Mouse (Mus musculus) forebrain, embryonic 15.5 days (tissue): ENCODE measurements around the gene Fam136a. TPM values are rescaled to one million over a fixed set of nuclear protein-coding genes. Genes with fewer than 3 reads are reported as not detected.
A peak's percentile ranks its signal among the peaks of the same experiment; 100 is the strongest.

Experiments used
- ATAC-seq: fragments of 200-750 bp; cut with Nextera tagmentation; replicated peaks from 2 replicates; pipeline ENCODE4 v1.8.0; 2017; ENCODE audit warnings: mild to moderate bottlenecking, moderate TSS enrichment, moderate library complexity
- H3K27ac ChIP-seq: fragments of 300-500 bp; sonication (generic); replicated peaks from 2 replicates; pipeline ENCODE4 v1.5.1; 2015; ENCODE audit warnings: mild to moderate bottlenecking, inconsistent platforms
- H3K27me3 ChIP-seq: fragments of 300-500 bp; sonication (generic); 2 replicates; pipeline ENCODE4 v1.6.1; 2015; ENCODE audit warnings: inconsistent platforms
- H3K36me3 ChIP-seq: fragments of 300-500 bp; sonication (generic); 2 replicates; pipeline ENCODE4 v1.6.1; 2015; ENCODE audit warnings: mild to moderate bottlenecking, inconsistent platforms
- H3K4me1 ChIP-seq: fragments of 300-500 bp; sonication (generic); 2 replicates; pipeline ENCODE4 v1.6.1; 2015; ENCODE audit warnings: inconsistent platforms
- H3K4me2 ChIP-seq: fragments of 300-500 bp; sonication (generic); replicated peaks from 2 replicates; pipeline ENCODE4 v1.6.1; 2015; ENCODE audit warnings: mild to moderate bottlenecking, inconsistent platforms
- H3K4me3 ChIP-seq: fragments of 300-500 bp; sonication (generic); 2 replicates; pipeline ENCODE4 v1.5.1; 2015; ENCODE audit warnings: mild to moderate bottlenecking, inconsistent platforms
- H3K9ac ChIP-seq: fragments of 300-500 bp; sonication (generic); replicated peaks from 2 replicates; pipeline ENCODE4 v1.6.1; 2015; ENCODE audit warnings: mild to moderate bottlenecking, inconsistent platforms
- H3K9me3 ChIP-seq: fragments of 300-500 bp; sonication (generic); 2 replicates; pipeline ENCODE4 v1.6.1; 2016; ENCODE audit warnings: inconsistent platforms
- WGBS: fragments of 180-500 bp; shearing (Covaris S2); methylation state at CpG from one replicate; pipeline ENCODE4 v1.1.7; 2015; ENCODE audit warnings: mixed read lengths; 5-methylcytosine and 5-hydroxymethylcytosine counted together
- polyA plus RNA-seq: library from polyadenylated mRNA; unstranded; fragments of >200 nt; fragmentation: Nextera tagmentation; extraction: Ambion mirVana; gene quantifications from 2 replicates; pipeline ENCODE4 v1.2.1, GENCODE M21; 2015

The Fam136a gene
- polyA plus RNA-seq, 1 experiment from 2014 or later: 123 TPM

GRCm38 (mm10) chr6:86387313-86387712 lies 21.9 kb downstream of the Fam136a start:
- H3K27me3 ChIP-seq: no peaks in the 10 kb centered on the region
- H3K4me1 ChIP-seq: no peaks in the 10 kb centered on the region
- H3K4me2 ChIP-seq: no peak overlapping the region
- WGBS: 89% methylated on average over 12 of the region's 12 CpGs
- no peak overlapping the region for H3K27ac ChIP-seq
- H3K9me3 ChIP-seq: no peaks in the 10 kb centered on the region
- no peak overlapping the region for H3K9ac ChIP-seq
- no peak for ATAC-seq
- H3K4me3 ChIP-seq: no peak overlapping the region
- H3K36me3 ChIP-seq: peaks cover 69% of the 10 kb centered on the region

- ATAC-seq: no peak
- WGBS: 87% methylated on average over 18 of the region's 18 CpGs
- H3K27ac ChIP-seq: no peak overlapping the region
- H3K4me3 ChIP-seq: no peak overlapping the region
- no peaks in the 10 kb centered on the region for H3K4me1 ChIP-seq
- no peaks in the 10 kb centered on the region for H3K27me3 ChIP-seq
- no peaks in the 10 kb centered on the region for H3K9me3 ChIP-seq
- H3K4me2 ChIP-seq: no peak overlapping the region
- H3K9ac ChIP-seq: no peak overlapping the region
- H3K36me3 ChIP-seq: peaks cover 75% of the 10 kb centered on the region
Measured at GRCm38 (mm10) chr6:86388461-86388860, 23.0 kb downstream of the Fam136a start.

GRCm38 (mm10) chr6:86391326-86391725 lies 25.9 kb downstream of the Fam136a start:
- 96% methylated on average over 5 of the region's 5 CpGs for WGBS
- Histone ChIP-seq H3K27ac (no peak overlapping the region), H3K4me2 (no peak overlapping the region), H3K4me3 (no peak overlapping the region), H3K9ac (no peak overlapping the region), H3K36me3 (peaks cover 66% of the 10 kb centered on the region), H3K27me3 (no peaks in the 10 kb centered on the region), H3K9me3 (no peaks in the 10 kb centered on the region), H3K4me1 (peaks cover 23% of the 10 kb centered on the region)
- no peak for ATAC-seq

- WGBS: 100% methylated on average over 1 of the region's 1 CpGs
- Histone ChIP-seq H3K9ac (no peak overlapping the region), H3K4me3 (no peak overlapping the region), H3K4me1 (peaks cover 30% of the 10 kb centered on the region), H3K27ac (no peak overlapping the region), H3K9me3 (no peaks in the 10 kb centered on the region), H3K36me3 (peaks cover 53% of the 10 kb centered on the region), H3K27me3 (no peaks in the 10 kb centered on the region), H3K4me2 (no peak overlapping the region)
- ATAC-seq: no peak
Measured at GRCm38 (mm10) chr6:86393187-86393586, 27.7 kb downstream of the Fam136a start.

- no peak overlapping the region for H3K4me3 ChIP-seq
- no peak overlapping the region for H3K4me2 ChIP-seq
- peaks cover 30% of the 10 kb centered on the region for H3K4me1 ChIP-seq
- no peak for ATAC-seq
- peaks cover 43% of the 10 kb centered on the region for H3K36me3 ChIP-seq
- no peaks in the 10 kb centered on the region for H3K9me3 ChIP-seq
- no peak overlapping the region for H3K27ac ChIP-seq
- H3K9ac ChIP-seq: no peak overlapping the region
- 89% methylated on average over 17 of the region's 17 CpGs for WGBS
- H3K27me3 ChIP-seq: no peaks in the 10 kb centered on the region
Measured at GRCm38 (mm10) chr6:86394078-86394720, 28.8 kb downstream of the Fam136a start.

GRCm38 (mm10) chr6:86395021-86395420 lies 29.6 kb downstream of the Fam136a start:
- peaks cover 30% of the 10 kb centered on the region for H3K4me1 ChIP-seq
- H3K4me3 ChIP-seq: peak overlapping the region; percentile 100
- WGBS: 86% methylated on average over 9 of the region's 9 CpGs
- no peak for ATAC-seq
- 0 out of 2 replicates have a peak overlapping the region, but pooled peaks have one; percentile 7 for H3K9ac ChIP-seq
- H3K27me3 ChIP-seq: no peaks in the 10 kb centered on the region
- H3K4me2 ChIP-seq: peak overlapping the region; percentile 76
- H3K36me3 ChIP-seq: peaks cover 34% of the 10 kb centered on the region
- H3K27ac ChIP-seq: no peak overlapping the region
- H3K9me3 ChIP-seq: no peaks in the 10 kb centered on the region

- Histone ChIP-seq H3K36me3 (peaks cover 25% of the 10 kb centered on the region), H3K4me1 (peaks cover 33% of the 10 kb centered on the region)
- no peak for ATAC-seq
Measured at GRCm38 (mm10) chr6:86395969-86396368, 30.5 kb downstream of the Fam136a start.

GRCm38 (mm10) chr6:86396581-86397256 lies 31.3 kb downstream of the Fam136a start, which contains the start of gene Pcyox1:
Gene Pcyox1, minus strand, starts transcription at chr6:86397154.
- peak; percentile 95 for ATAC-seq
- H3K27ac ChIP-seq: peak within 1 kb of the TSS; percentile 97
- WGBS: under 1% methylated on average over 51 of the region's 51 CpGs

More at GRCm38 (mm10) chr6:86395969-86396368, 30.5 kb downstream of the Fam136a start:
- Histone ChIP-seq H3K4me2 (peak overlapping the region; percentile 76), H3K4me3 (peak overlapping the region; percentile 100), H3K9ac (peak overlapping the region; percentile 99), H3K27ac (peak overlapping the region; percentile 97), H3K9me3 (no peaks in the 10 kb centered on the region), H3K27me3 (no peaks in the 10 kb centered on the region)
- 16% methylated on average over 10 of the region's 10 CpGs for WGBS

GRCm38 (mm10) chr6:86397257-86397980 lies 32.0 kb downstream of the Fam136a start:
- Histone ChIP-seq H3K27me3 (no peaks in the 10 kb centered on the region), H3K4me1 (peaks cover 34% of the 10 kb centered on the region), H3K4me3 (peak overlapping the region; percentile 100), H3K9ac (peak overlapping the region; percentile 99), H3K27ac (peak overlapping the region; percentile 97), H3K9me3 (no peaks in the 10 kb centered on the region), H3K4me2 (peak overlapping the region; percentile 76), H3K36me3 (peaks cover 10% of the 10 kb centered on the region)
- ATAC-seq: no peak; the same call in 1 of the 2 replicates
- 5% methylated on average over 14 of the region's 14 CpGs for WGBS

More at GRCm38 (mm10) chr6:86396581-86397256, 31.3 kb downstream of the Fam136a start, which contains the start of gene Pcyox1:
- peak within 1 kb of the TSS; percentile 76 for H3K4me2 ChIP-seq
- peaks cover 17% of the 10 kb centered on the region for H3K36me3 ChIP-seq
- H3K4me1 ChIP-seq: peaks cover 34% of the 10 kb centered on the region
- H3K4me3 ChIP-seq: peak within 1 kb of the TSS; percentile 100
- peak within 1 kb of the TSS; percentile 99 for H3K9ac ChIP-seq
- no peaks in the 10 kb centered on the region for H3K9me3 ChIP-seq
- H3K27me3 ChIP-seq: no peaks in the 10 kb centered on the region

- no peak overlapping the region for H3K4me2 ChIP-seq
- no peak overlapping the region for H3K4me3 ChIP-seq
- no peak overlapping the region for H3K27ac ChIP-seq
- no peak for ATAC-seq
- H3K9ac ChIP-seq: no peak overlapping the region
- H3K36me3 ChIP-seq: peaks cover 4% of the 10 kb centered on the region; the same call in 1 of the 2 replicates
- H3K4me1 ChIP-seq: peaks cover 34% of the 10 kb centered on the region
- H3K27me3 ChIP-seq: no peaks in the 10 kb centered on the region
- no peaks in the 10 kb centered on the region for H3K9me3 ChIP-seq
- 87% methylated on average over 2 of the region's 2 CpGs for WGBS
Measured at GRCm38 (mm10) chr6:86398986-86399385, 33.5 kb downstream of the Fam136a start.

- Histone ChIP-seq H3K27me3 (no peaks in the 10 kb centered on the region), H3K27ac (no peak overlapping the region), H3K4me1 (peaks cover 24% of the 10 kb centered on the region), H3K9me3 (no peaks in the 10 kb centered on the region), H3K4me3 (no peak overlapping the region), H3K4me2 (no peak overlapping the region), H3K9ac (no peak overlapping the region), H3K36me3 (no peaks in the 10 kb centered on the region)
- WGBS: 84% methylated on average over 2 of the region's 2 CpGs
- ATAC-seq: no peak
Measured at GRCm38 (mm10) chr6:86399995-86400394, 34.5 kb downstream of the Fam136a start.

GRCm38 (mm10) chr6:86400972-86401371 lies 35.5 kb downstream of the Fam136a start:
- no peak for ATAC-seq
- no peaks in the 10 kb centered on the region for H3K27me3 ChIP-seq
- H3K27ac ChIP-seq: no peak overlapping the region
- H3K4me2 ChIP-seq: peak overlapping the region; percentile 21; the same call in 1 of the 2 replicates
- H3K4me1 ChIP-seq: peaks cover 15% of the 10 kb centered on the region
- H3K9ac ChIP-seq: no peak overlapping the region
- peak overlapping the region; percentile 12; the same call in 1 of the 2 replicates for H3K4me3 ChIP-seq
- no peaks in the 10 kb centered on the region for H3K36me3 ChIP-seq
- WGBS: 7% methylated on average over 9 of the region's 9 CpGs
- no peaks in the 10 kb centered on the region for H3K9me3 ChIP-seq
